ENCODE assay signal across 8 mouse cellular contexts in the genomic region with DNA sequence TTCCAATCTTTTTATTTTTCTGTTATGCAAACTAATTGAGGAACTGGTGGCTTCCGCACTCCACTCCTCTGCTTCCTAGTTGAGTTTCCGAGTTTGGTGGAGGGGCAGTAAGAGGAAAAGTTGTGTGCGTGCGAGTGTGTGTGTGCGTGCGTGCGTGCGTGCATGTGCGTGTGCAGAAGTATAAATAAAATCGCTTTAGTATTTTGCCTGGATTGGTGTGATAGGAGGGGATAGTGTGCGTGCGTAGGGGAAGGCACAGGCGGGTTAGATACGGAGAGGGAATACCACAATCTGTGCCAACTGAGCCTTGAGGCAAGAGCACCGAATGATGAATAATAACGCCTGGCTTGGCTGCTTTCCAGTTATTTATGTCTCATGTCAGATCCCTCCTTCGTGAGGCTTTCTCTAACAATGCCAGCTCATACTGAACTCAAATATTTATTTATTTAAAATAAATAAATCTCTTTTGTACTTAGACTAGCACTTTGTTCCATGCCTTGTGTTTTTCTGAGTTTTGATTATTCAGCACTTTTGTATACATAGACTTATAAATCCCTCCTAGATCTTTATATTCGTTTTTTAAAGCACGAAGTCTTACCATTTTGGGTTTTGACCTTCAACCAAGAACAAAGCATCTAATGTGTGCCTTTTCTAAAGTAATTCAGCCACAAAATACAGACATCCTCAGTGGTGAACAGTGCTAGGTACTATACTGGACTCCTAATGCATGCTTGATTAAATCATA. TPM values are rescaled to one million over a fixed set of nuclear protein-coding genes. Genes with fewer than 3 reads are reported as not detected.
DNase-seq lines count a peak whose midpoint lies in the region; ATAC-seq and TF ChIP-seq lines count a peak whose summit lies in the region.

No protein-coding gene starts in this region.

- 2% methylated on average over 19 of the region's 19 CpGs for WGBS in heart, adult 2 months
- under 1% methylated on average over 19 of the region's 19 CpGs for WGBS in forebrain, postnatal 0 days

- no peaks in the 10 kb centered on the region; the same call in none of the 2 replicates for H3K79me2 ChIP-seq in heart, adult 2 months (replicated peaks; ENCODE audit: control insufficient read depth, insufficient read depth, low read length)

- peak overlapping the region; percentile 86 for H3K4me3 ChIP-seq in heart, adult 2 months
- peak overlapping the region; percentile 89 for H3K4me3 ChIP-seq in forebrain, postnatal 0 days (ENCODE audit: low read depth, low read length)

- H3K4me2 ChIP-seq in forebrain, postnatal 0 days (ENCODE audit: low read depth): peak overlapping the region; percentile 82

- H3K9me3 ChIP-seq in forebrain, postnatal 0 days (ENCODE audit: low read length): no peaks in the 10 kb centered on the region

- H3K4me1 ChIP-seq in heart, adult 2 months (ENCODE audit: control insufficient read depth, insufficient read depth, low read length): no peaks in the 10 kb centered on the region; the same call in none of the 2 replicates
- H3K4me1 ChIP-seq in forebrain, postnatal 0 days (ENCODE audit: insufficient read depth): peaks cover 11% of the 10 kb centered on the region; the same call in 1 of the 2 replicates

- H3K9ac ChIP-seq in heart, adult 2 months (ENCODE audit: low read depth, low read length): peak overlapping the region; percentile 83
- peak overlapping the region; percentile 98 for H3K9ac ChIP-seq in forebrain, postnatal 0 days

- H3K27me3 ChIP-seq in heart, adult 2 months (ENCODE audit: control insufficient read depth, insufficient read depth, low read length): no peaks in the 10 kb centered on the region
- no peaks in the 10 kb centered on the region for H3K27me3 ChIP-seq in forebrain, postnatal 0 days (ENCODE audit: insufficient read depth, low read length)

- TF ChIP-seq CTCF in heart, adult 2 months (IDR thresholded peaks at IDR 0.05): no peak; the same call in 1 of the 2 replicates
- no peak for TF ChIP-seq CTCF in forebrain, postnatal 0 days (IDR thresholded peaks at IDR 0.05; ENCODE audit: low read depth)

- no peak for TF ChIP-seq POLR2A in heart, adult 2 months (IDR thresholded peaks at IDR 0.05; ENCODE audit: insufficient read depth, low read depth, low read length)

- TF ChIP-seq EP300 in heart, adult 2 months (IDR thresholded peaks at IDR 0.05; ENCODE audit: insufficient read depth, low read depth, low read length): no peak

- ATAC-seq in CD4-positive, CD25-positive, alpha-beta regulatory T cell, adult 4 months: peak; percentile 8
- no peak for ATAC-seq in forebrain, postnatal 0 days

- intact Hi-C loops in heart, adult 2 months (cut with DNase I): loop anchor here (1.0 to 10.0 kb wide), 6 partner anchors 87 to 1455 kb away; a partner anchor contains a TSS
- intact Hi-C loops in heart, postnatal 14 days (cut with DNase I): loop anchor here (2.0 to 5.0 kb wide), 4 partner anchors 87 to 448 kb away; a partner anchor contains a TSS

- peak overlapping the region; percentile 89 for H3K27ac ChIP-seq in heart, adult 2 months
- H3K27ac ChIP-seq in forebrain, postnatal 0 days (ENCODE audit: low read depth, low read length): no peak overlapping the region; the same call in 1 of the 2 replicates

- H3K36me3 ChIP-seq in heart, adult 2 months (ENCODE audit: control insufficient read depth, insufficient read depth, low read length): peaks cover 17% of the 10 kb centered on the region
- H3K36me3 ChIP-seq in forebrain, postnatal 0 days (ENCODE audit: insufficient read depth): no peaks in the 10 kb centered on the region

- DNase-seq in heart, adult 2 months: no peak
- no peak for DNase-seq in heart, postnatal 14 days
- DNase-seq in brain, embryonic 18.5 days (ENCODE audit: low read depth, low spot score): peak; percentile 34
- peak; percentile 64 for DNase-seq in forebrain, postnatal 0 days
- DNase-seq in kidney, postnatal 10 days: peak; percentile 45
- DNase-seq in mesoderm, embryonic 11.5 days (ENCODE audit: low read depth, low spot score): peak; percentile 61
- DNase-seq in telencephalon, adult 2 months (ENCODE audit: low read depth, low spot score): peak; percentile 43

RNA-seq across cellular contexts. Expression of a gene that starts 1.4 kb away (rescaled TPM):
- 10 to 100 TPM; 11.1 to 12.9 TPM for total RNA-seq in heart, adult 2 months (2021)
- 2.9 and 4.6 TPM in 2 replicates for polyA plus RNA-seq in heart, adult 2 months (2012; rRNA removed)
- 10 to 100 TPM; 12.3 to 15.0 TPM for total RNA-seq in heart, postnatal 14 days (2021)
- 1 to 10 TPM; 4.0 to 5.4 TPM for polyA plus RNA-seq in CD4-positive, CD25-positive, alpha-beta regulatory T cell, adult 4 months (2017; shearing (Covaris generic))
- total RNA-seq in forebrain, postnatal 0 days (2014; rRNA removed): 23.3 and 26.8 TPM in 2 replicates
- 19.5 and 19.9 TPM in 2 replicates for polyA plus RNA-seq in forebrain, postnatal 0 days (2015; fragmentation: Nextera tagmentation; extraction: Ambion mirVana)

Comparison
In these comparisons a context has a peak if more than half of its experiments do, and no peak if none do; other contexts are left out.
1. DNase-seq: peak in brain, embryonic 18.5 days (single experiment), forebrain, postnatal 0 days (single experiment), kidney, postnatal 10 days (single experiment), mesoderm, embryonic 11.5 days (single experiment) and telencephalon, adult 2 months (single experiment); none in heart, adult 2 months (0 of 2) and heart, postnatal 14 days (0 of 2).